Mouse (Mus musculus) forebrain, embryonic 16.5 days (tissue): ENCODE results near the gene Adamtsl1. TPM values are rescaled to one million over a fixed set of nuclear protein-coding genes. Genes with fewer than 3 reads are reported as not detected.

Source experiments
- ATAC-seq: fragments of 200-750 bp; cut with Nextera tagmentation; 2 replicates; pipeline ENCODE4 v1.8.0; 2017; ENCODE audit warnings: mild to moderate bottlenecking, moderate library complexity
- H3K27ac ChIP-seq: fragments of 300-500 bp; sonication (generic); 2 replicates; pipeline ENCODE4 v1.5.1; 2014; ENCODE audit warnings: low read length, control low read depth
- H3K27me3 ChIP-seq: fragments of 300-500 bp; sonication (generic); replicated peaks from 2 replicates; pipeline ENCODE4 v1.6.1; 2014; ENCODE audit warnings: low read length; ENCODE audit not compliant: control insufficient read depth, insufficient read depth
- H3K36me3 ChIP-seq: fragments of 300-500 bp; sonication (generic); 2 replicates; pipeline ENCODE4 v1.6.1; 2014; ENCODE audit not compliant: control insufficient read depth, insufficient read depth
- H3K4me1 ChIP-seq: fragments of 300-500 bp; sonication (generic); replicated peaks from 2 replicates; pipeline ENCODE4 v1.6.1; 2014; ENCODE audit warnings: low read length; ENCODE audit not compliant: control insufficient read depth, insufficient read depth
- H3K4me2 ChIP-seq: fragments of 300-500 bp; sonication (generic); 2 replicates; pipeline ENCODE4 v1.6.1; 2014; ENCODE audit warnings: mild to moderate bottlenecking, low read length, control low read depth
- H3K4me3 ChIP-seq: fragments of 300-500 bp; sonication (generic); replicated peaks from 2 replicates; pipeline ENCODE4 v1.5.1; 2014; ENCODE audit warnings: mild to moderate bottlenecking, low read length, control low read depth
- H3K9ac ChIP-seq: fragments of 300-500 bp; sonication (generic); replicated peaks from 2 replicates; pipeline ENCODE4 v1.6.1; 2014; ENCODE audit warnings: low read depth, low read length, control low read depth
- H3K9me3 ChIP-seq: fragments of 300-500 bp; sonication (generic); 2 replicates; pipeline ENCODE4 v1.6.1; 2016; ENCODE audit warnings: low read length; ENCODE audit not compliant: control insufficient read depth
- WGBS: fragments of 180-500 bp; shearing (Covaris S2); extraction: QIAGEN DNeasy Blood & Tissue Kit; methylation state at CpG from one replicate; pipeline ENCODE4 v1.1.7; 2014; 5-methylcytosine and 5-hydroxymethylcytosine counted together
- polyA plus RNA-seq: library from polyadenylated mRNA; unstranded; fragments of >200 nt; fragmentation: Nextera tagmentation; extraction: Ambion mirVana; gene quantifications from 2 replicates; pipeline ENCODE4 v1.2.1, GENCODE M21; 2015

Gene Adamtsl1
- polyA plus RNA-seq, result 6.7 and 7.1 TPM in 2 replicates

DNA sequence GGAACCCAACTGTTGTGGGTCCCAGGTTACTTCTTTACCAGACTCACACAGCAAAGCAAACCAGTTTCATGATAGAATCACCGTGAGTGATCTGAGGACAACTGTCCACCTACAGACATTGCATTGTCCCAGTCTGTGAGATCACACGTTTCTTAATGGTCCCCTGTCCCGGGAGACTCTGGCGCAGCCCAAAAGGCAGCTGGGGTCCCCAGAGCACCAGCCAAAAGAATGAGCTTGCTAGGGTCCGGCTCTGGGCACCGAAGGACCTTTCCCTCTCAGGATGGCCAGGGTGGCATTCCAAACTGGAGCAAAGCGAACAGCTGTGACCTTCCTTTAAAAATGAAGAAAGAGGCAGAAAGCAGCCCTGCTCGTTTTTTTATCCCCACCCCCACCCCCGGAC, at the start of gene Adamtsl1:
Gene Adamtsl1 (plus strand): TSS at position 381 of the 400 bp plus-strand sequence.
- H3K4me3 ChIP-seq, result peak within 1 kb of the TSS; percentile 66
- no peaks in the 10 kb centered on the region for H3K9me3 ChIP-seq
- WGBS, result 2% methylated on average over 9 of the region's 9 CpGs
- H3K27ac ChIP-seq, result no peak within 1 kb of the TSS
- no peak; the same call in 1 of the 2 replicates for ATAC-seq
- peak within 1 kb of the TSS; percentile 96 for H3K4me2 ChIP-seq
- peaks cover 14% of the 10 kb centered on the region for H3K4me1 ChIP-seq
- H3K9ac ChIP-seq, result peak within 1 kb of the TSS; percentile 78
- H3K36me3 ChIP-seq, result no peaks in the 10 kb centered on the region
- peaks cover 8% of the 10 kb centered on the region for H3K27me3 ChIP-seq

DNA sequence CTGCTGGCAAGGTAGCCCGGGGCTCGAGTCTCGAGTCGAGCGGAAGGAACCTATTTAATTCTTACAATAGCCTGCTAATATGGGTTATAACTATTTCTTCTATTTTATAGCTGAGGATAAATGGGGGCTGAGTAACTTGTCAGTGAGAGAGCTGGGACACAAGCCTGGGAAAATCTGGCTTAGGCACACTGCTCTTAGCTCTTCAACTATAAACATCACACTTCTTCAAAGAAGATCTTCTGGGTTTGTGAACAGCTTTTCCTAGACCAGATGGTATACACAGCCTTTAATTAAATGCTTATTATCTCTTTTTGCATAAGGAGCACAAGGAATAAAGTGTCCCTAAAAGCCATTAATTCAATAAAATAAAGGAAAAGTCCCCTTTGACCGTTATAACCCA, 30.4 kb upstream of the Adamtsl1 start:
- WGBS, result 81% methylated on average over 6 of the region's 6 CpGs
- no peaks in the 10 kb centered on the region for H3K36me3 ChIP-seq
- no peak overlapping the region for H3K9ac ChIP-seq
- ATAC-seq, result peak; percentile 83
- H3K27me3 ChIP-seq, result no peaks in the 10 kb centered on the region
- no peak overlapping the region for H3K27ac ChIP-seq
- H3K4me2 ChIP-seq, result no peak overlapping the region
- no peaks in the 10 kb centered on the region for H3K9me3 ChIP-seq
- peaks cover 13% of the 10 kb centered on the region for H3K4me1 ChIP-seq
- H3K4me3 ChIP-seq, result no peak overlapping the region

DNA sequence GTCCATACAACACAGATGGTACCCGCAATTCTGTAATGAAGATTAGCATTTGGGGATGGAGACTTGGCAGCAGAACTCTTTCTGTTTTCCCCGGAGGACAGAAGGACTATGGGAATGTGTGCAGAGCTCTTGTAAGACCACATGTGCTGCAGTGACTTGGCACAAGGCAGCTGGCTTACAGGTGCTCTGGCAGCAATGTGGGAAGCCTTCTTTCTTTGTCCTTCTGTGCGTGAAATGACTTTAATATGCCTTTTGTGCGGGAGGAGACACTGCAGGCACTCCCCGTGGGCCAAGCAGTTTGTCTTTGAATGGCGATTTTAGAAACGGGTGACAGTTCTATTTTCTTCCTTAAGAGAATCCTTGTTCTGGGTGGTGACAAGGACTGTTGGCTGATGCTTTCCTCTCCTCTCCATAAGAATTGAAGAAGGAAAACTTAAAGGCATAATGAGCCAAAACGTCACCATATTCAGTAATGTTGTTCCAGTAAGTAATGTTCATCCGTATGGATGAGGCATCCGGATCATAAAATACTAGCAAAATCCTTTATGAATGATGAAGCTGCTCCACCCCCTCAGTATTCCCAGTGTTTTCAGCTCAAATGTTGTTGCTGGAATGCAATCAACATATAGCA, 27.5 kb upstream of the Adamtsl1 start:
- Histone ChIP-seq H3K27ac (peak overlapping the region; percentile 60), H3K36me3 (no peaks in the 10 kb centered on the region), H3K9ac (no peak overlapping the region), H3K4me2 (no peak overlapping the region), H3K27me3 (no peaks in the 10 kb centered on the region), H3K4me3 (no peak overlapping the region), H3K4me1 (peaks cover 13% of the 10 kb centered on the region), H3K9me3 (no peaks in the 10 kb centered on the region)
- peak; percentile 75 for ATAC-seq
- WGBS, result 39% methylated on average over 10 of the region's 10 CpGs

DNA sequence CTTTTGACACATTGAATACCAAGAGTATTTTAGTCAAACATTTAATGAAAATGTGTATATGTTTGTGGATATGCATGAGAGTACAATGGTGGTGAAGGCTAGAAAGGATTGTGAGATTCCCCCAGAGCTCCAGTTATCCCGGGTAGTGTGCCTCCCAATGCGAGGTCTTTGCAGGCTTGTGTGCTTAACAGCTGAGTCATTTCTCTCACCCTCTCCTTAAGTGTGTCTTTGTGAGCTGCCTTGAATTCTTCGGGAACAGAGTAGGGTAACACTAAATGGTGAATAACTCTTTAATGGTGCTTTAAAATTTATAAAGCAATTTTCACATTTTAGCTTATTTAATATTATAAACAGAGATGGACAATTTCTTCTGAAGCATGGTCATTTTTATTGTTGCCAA, 8.3 kb upstream of the Adamtsl1 start:
- 65% methylated on average over 3 of the region's 3 CpGs for WGBS
- Histone ChIP-seq H3K4me2 (no peak overlapping the region), H3K36me3 (no peaks in the 10 kb centered on the region), H3K9ac (no peak overlapping the region), H3K27me3 (no peaks in the 10 kb centered on the region), H3K27ac (no peak overlapping the region), H3K4me1 (no peaks in the 10 kb centered on the region), H3K4me3 (no peak overlapping the region), H3K9me3 (no peaks in the 10 kb centered on the region)
- ATAC-seq, result no peak

DNA sequence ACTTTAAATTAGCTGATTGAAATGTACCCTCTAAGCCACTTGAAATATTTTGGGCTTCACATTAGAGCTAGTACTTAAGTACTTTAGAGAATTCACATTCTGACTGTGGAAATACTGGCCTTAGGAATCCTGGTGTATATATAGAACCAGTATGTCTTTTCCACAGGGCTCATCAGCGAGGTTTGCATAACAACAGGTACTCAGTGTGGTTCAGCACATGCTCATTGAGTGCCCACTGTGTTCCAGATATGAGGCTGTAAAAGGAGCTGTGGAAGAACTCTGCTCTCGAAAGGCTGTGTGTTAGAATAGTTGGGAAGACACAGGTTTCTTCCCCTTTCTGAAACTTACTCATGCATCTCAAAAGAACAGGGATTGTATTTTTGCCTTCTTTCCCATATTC, 7.0 kb upstream of the Adamtsl1 start:
- no peaks in the 10 kb centered on the region for H3K4me1 ChIP-seq
- H3K9me3 ChIP-seq, result no peaks in the 10 kb centered on the region
- H3K9ac ChIP-seq, result no peak overlapping the region
- H3K27me3 ChIP-seq, result no peaks in the 10 kb centered on the region
- no peak overlapping the region for H3K4me3 ChIP-seq
- H3K4me2 ChIP-seq, result no peak overlapping the region
- WGBS, result 76% methylated on average over 2 of the region's 2 CpGs
- no peak for ATAC-seq
- no peak overlapping the region for H3K27ac ChIP-seq
- no peaks in the 10 kb centered on the region for H3K36me3 ChIP-seq

DNA sequence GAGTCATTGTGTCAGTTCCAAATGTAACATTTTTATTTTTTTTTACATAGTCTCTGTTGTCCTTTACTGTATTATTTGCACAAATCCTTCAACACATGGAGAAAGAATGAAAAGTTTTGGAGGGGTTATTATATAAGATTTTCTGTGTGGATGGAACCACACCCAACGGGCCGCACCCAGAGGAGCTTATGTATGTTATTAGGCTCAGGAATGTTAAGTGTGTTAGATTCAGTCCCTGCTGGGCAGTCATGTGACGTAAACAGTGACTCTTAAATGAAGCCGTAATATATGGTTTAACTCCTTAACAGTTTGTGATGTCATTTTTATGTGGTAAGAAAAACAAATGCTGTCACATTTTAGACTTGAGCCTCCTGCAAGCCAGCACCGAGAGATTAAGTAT, 6.5 kb upstream of the Adamtsl1 start:
- no peak overlapping the region for H3K9ac ChIP-seq
- ATAC-seq, result no peak
- no peak overlapping the region for H3K27ac ChIP-seq
- no peaks in the 10 kb centered on the region for H3K9me3 ChIP-seq
- WGBS, result 80% methylated on average over 5 of the region's 5 CpGs
- no peak overlapping the region for H3K4me3 ChIP-seq
- no peak overlapping the region for H3K4me2 ChIP-seq
- H3K27me3 ChIP-seq, result peaks cover 3% of the 10 kb centered on the region; the same call in 1 of the 2 replicates
- H3K36me3 ChIP-seq, result no peaks in the 10 kb centered on the region
- no peaks in the 10 kb centered on the region for H3K4me1 ChIP-seq

DNA sequence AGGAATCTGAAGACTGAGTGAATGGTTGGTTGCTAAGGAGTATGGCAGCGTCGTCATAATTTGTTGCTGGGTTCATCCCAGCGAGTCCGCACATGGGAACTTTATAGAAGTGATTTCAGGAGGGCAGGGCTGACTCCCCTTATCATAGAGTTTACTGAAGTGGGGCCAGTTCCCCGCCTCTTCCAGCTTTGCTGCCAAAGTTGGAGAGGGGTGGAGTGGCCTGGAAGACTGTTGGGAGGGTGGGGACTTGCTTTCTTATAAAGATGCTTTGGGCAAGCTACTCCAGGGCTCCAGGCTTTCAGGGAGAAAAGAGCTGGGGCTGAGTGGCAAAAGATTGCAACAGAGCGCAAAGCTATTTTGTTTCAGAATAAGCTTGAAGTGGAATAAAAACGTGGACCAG, 684 bp upstream of the Adamtsl1 start:
- Histone ChIP-seq H3K27ac (no peak overlapping the region), H3K36me3 (no peaks in the 10 kb centered on the region), H3K4me1 (peaks cover 14% of the 10 kb centered on the region), H3K9me3 (no peaks in the 10 kb centered on the region), H3K9ac (no peak overlapping the region), H3K4me3 (peak overlapping the region; percentile 66), H3K27me3 (peaks cover 8% of the 10 kb centered on the region), H3K4me2 (peak overlapping the region; percentile 96)
- 34% methylated on average over 7 of the region's 7 CpGs for WGBS
- peak; percentile 14; the same call in 1 of the 2 replicates for ATAC-seq

DNA sequence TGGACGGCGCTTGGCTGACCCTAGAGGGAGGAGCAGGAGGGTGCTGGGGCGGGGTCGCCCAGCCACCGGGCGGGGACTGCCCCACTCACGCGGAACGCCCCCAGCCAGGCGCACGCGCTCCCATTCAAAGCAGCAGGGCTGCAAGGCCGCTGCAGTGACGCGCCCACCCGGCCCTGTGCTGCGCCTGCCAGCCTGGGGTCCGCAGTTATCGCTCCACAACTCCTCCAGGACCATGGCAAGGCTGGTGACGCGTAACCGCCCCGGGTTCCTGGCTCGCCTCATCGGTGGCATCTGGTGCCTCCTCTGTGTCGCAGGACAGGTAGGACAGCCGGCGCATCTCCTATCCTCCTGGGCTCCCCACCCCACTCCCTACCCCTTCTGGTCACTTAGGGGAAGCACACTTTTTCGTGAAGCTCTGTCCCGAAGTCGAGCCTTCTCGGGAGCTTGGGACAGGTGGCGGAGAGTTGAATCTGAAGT, 271 bp downstream of the Adamtsl1 start:
- 1% methylated on average over 33 of the region's 33 CpGs for WGBS
- Histone ChIP-seq H3K36me3 (no peaks in the 10 kb centered on the region), H3K9me3 (no peaks in the 10 kb centered on the region), H3K27ac (no peak overlapping the region), H3K27me3 (peaks cover 8% of the 10 kb centered on the region), H3K4me1 (peaks cover 14% of the 10 kb centered on the region), H3K4me3 (peak overlapping the region; percentile 66), H3K9ac (peak overlapping the region; percentile 78), H3K4me2 (peak overlapping the region; percentile 96)
- peak; percentile 94 for ATAC-seq

DNA sequence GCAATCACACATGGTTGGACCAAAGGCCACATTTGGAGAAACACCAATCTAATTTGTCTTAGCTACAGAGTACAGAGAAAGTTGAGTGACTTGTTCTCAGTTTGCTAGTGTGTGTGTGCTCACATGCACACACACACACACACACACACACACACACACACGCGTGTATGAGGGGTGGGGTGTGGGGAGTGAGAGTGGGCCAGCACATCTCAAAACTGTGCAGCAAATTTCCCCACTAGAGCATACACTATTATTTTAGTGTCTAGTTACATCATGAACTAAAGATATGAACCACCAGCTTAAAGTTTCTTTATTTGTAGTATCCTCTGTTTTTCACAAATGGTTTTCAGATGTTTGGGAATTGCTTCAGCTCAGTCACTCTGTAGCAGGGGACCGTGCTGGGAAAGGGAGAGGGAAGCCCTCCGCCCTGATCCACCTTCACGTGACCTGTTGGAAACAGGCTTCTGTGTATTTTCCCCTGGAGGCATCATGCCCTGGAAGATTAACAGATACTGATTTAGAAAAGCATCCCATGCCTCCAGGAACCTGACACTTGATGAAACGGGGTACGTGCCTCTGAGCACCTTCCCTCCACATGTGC, 13.1 kb downstream of the Adamtsl1 start:
- Histone ChIP-seq H3K4me3 (no peak overlapping the region), H3K9ac (no peak overlapping the region), H3K27me3 (no peaks in the 10 kb centered on the region), H3K4me2 (no peak overlapping the region), H3K27ac (no peak overlapping the region), H3K4me1 (no peaks in the 10 kb centered on the region), H3K9me3 (no peaks in the 10 kb centered on the region), H3K36me3 (no peaks in the 10 kb centered on the region)
- 91% methylated on average over 7 of the region's 7 CpGs for WGBS
- no peak for ATAC-seq
